Mouse (Mus musculus) cerebellum, adult 2 months (tissue): ENCODE measurements at regions not wholly inside any gene's neighbourhood (a gene's known extent, or its start where the extent isn't known, plus 50 kb on each side); places are given as distances from the start of the nearest gene placed in this dataset.

ENCODE experiments used
- DNase-seq, 2 experiments: peaks; one replicate each; pipeline ENCODE4 v3.0.0; 2021
- H3K27ac ChIP-seq: fragments of 200-500 bp; 2 replicates; pipeline ENCODE4 v1.5.1; 2012; ENCODE audit warnings: low read length, control low read depth, inconsistent platforms; ENCODE audit not compliant: insufficient read depth
- H3K27me3 ChIP-seq: fragments of 200-500 bp; 2 replicates; pipeline ENCODE4 v1.6.1; 2012; ENCODE audit warnings: inconsistent platforms, mild to moderate bottlenecking, low read length, moderate library complexity; ENCODE audit not compliant: control insufficient read depth, insufficient read depth
- H3K4me1 ChIP-seq: fragments of 200-500 bp; 2 replicates; pipeline ENCODE4 v1.6.1; 2011; ENCODE audit warnings: low read length; ENCODE audit not compliant: control insufficient read depth, insufficient read depth
- H3K4me3 ChIP-seq: fragments of 200-500 bp; replicated peaks from 2 replicates; pipeline ENCODE3; 2011; ENCODE audit warnings: mild to moderate bottlenecking, low read depth, low read length, control low read depth; ENCODE audit not compliant: insufficient read depth
- CTCF ChIP-seq: fragments of 200-500 bp; IDR thresholded peaks from 2 replicates; pipeline ENCODE4 v1.5.1; 2011; ENCODE audit warnings: low read depth, mild to moderate bottlenecking, control low read depth, low read length, moderate library complexity, borderline replicate concordance; ENCODE audit not compliant: insufficient read depth
- POLR2A ChIP-seq: fragments of 200-500 bp; IDR thresholded peaks from 2 replicates; pipeline ENCODE4 v1.6.1; 2011; ENCODE audit warnings: low read length, control low read depth, borderline replicate concordance; ENCODE audit not compliant: insufficient read depth
- WGBS: fragments of 180-500 bp; shearing (Covaris S2); methylation state at CpG from one replicate; pipeline ENCODE4 v1.1.7; 2018; 5-methylcytosine and 5-hydroxymethylcytosine counted together

DNA sequence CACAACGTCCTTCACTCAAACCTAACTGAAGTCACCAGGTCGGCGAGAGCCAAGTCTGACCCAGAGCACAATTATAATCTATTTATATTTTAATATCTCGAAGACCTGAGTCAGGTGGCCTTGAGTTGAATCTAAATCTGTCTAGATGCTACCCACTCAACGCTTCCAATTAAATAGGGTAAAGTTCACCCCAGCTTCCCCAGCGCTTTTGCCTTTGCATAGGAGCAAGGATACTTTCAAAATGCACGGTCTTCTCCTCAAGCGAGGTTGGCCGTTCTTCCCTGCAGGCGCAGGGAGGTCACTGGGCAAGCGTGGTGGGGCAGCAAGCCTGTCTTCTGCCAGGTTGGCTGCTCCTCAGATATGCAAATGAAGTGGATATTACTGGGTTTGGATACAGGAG lies 194.6 kb upstream of the Prox1 start:
- no peak overlapping the region for H3K4me3 ChIP-seq
- no peak overlapping the region for H3K27ac ChIP-seq
- 52% methylated on average over 11 of the region's 11 CpGs for WGBS
- DNase-seq, result no peak
- no peaks in the 10 kb centered on the region for H3K27me3 ChIP-seq
- TF ChIP-seq POLR2A (no peak), CTCF (no peak)
- no peaks in the 10 kb centered on the region for H3K4me1 ChIP-seq

- DNase-seq, result no peak
- H3K27ac ChIP-seq, result no peak overlapping the region
- WGBS, result 98% methylated on average over 5 of the region's 5 CpGs
- no peak for TF ChIP-seq POLR2A
- H3K27me3 ChIP-seq, result no peaks in the 10 kb centered on the region
- no peaks in the 10 kb centered on the region for H3K4me1 ChIP-seq
- no peak overlapping the region for H3K4me3 ChIP-seq
Observed at GRCm38 (mm10) chr1:190360661-190361060, 190.1 kb upstream of the Prox1 start.

DNA sequence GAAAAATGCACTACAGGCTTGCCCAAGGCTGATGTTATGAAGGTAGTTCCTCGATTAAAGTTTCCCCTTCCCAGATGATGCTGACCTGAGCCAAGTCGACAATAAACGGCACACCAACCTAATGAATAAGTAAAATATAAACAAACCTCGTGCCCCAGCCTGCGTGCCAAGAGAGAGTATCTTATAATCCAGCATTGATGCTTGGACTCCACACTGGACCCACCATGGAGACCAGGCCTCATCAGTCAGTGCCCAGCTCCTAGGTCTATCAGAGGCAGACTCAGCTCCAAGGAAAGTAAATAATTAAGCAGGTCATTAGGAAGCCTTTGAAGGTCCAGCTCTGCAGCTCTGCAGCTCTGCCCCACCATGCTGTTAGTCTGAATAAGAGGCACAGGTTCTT lies 187.3 kb upstream of the Prox1 start:
- 84% methylated on average over 5 of the region's 5 CpGs for WGBS
- DNase-seq, result no peak
- Histone ChIP-seq H3K27ac (no peak overlapping the region), H3K4me1 (no peaks in the 10 kb centered on the region), H3K27me3 (no peaks in the 10 kb centered on the region), H3K4me3 (no peak overlapping the region)
- TF ChIP-seq CTCF, result no peak
- no peak for TF ChIP-seq POLR2A

DNA sequence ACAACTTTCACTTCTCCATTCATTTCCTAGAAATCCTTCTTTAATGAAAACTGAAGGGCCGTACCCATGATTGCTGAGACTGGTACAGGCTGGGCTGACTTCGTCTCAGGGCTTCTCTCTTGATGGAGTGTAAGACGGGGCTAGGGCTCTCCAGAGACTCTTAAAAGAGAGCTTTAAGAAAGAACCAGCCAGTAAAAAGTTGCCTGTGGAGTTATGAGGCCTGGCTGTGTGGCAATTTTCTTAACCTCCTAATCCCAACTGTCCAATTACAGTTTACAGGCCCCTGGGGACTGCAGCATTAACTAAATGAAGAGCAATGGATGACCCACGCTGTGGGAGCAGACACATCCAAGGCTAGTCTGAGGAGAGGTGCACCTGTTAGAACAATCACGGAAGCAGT lies 177.1 kb upstream of the Prox1 start:
- Histone ChIP-seq H3K4me3 (no peak overlapping the region), H3K4me1 (no peaks in the 10 kb centered on the region), H3K27me3 (no peaks in the 10 kb centered on the region), H3K27ac (no peak overlapping the region)
- TF ChIP-seq CTCF (no peak), POLR2A (no peak)
- no peak for DNase-seq
- 75% methylated on average over 5 of the region's 5 CpGs for WGBS

DNA sequence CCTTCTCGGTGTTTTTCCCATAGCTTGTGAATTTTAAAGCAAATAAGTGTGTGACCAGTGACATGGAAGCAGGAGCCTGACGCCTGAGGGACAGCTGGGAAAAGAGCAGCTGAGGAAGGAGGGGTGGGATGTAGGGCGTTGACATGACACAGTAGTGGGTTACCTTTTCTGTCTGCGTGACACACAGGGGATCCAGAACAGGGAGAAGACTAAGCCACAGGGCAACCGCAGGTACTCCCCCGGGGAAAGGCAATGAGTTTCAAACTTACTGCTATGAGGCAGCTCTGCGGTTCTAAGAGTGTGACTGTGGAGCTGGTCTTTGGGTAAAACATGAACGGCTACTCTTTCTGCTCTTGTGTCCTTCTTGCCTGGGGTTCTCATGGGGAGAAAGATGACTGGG lies 170.2 kb upstream of the Prox1 start:
- TF ChIP-seq POLR2A (no peak), CTCF (no peak)
- no peak for DNase-seq
- Histone ChIP-seq H3K27me3 (no peaks in the 10 kb centered on the region), H3K27ac (no peak overlapping the region), H3K4me1 (no peaks in the 10 kb centered on the region), H3K4me3 (no peak overlapping the region)
- WGBS, result 87% methylated on average over 8 of the region's 8 CpGs

GRCm38 (mm10) chr1:190334471-190334870 lies 164.0 kb upstream of the Prox1 start:
- peaks cover 3% of the 10 kb centered on the region; the same call in 1 of the 2 replicates for H3K4me1 ChIP-seq
- no peak overlapping the region for H3K4me3 ChIP-seq
- no peak overlapping the region for H3K27ac ChIP-seq
- 20% methylated on average over 2 of the region's 2 CpGs for WGBS
- no peaks in the 10 kb centered on the region for H3K27me3 ChIP-seq
- TF ChIP-seq POLR2A (no peak), CTCF (no peak)
- DNase-seq, result no peak

- Histone ChIP-seq H3K4me3 (no peak overlapping the region), H3K27ac (no peak overlapping the region), H3K4me1 (peaks cover 3% of the 10 kb centered on the region; the same call in 1 of the 2 replicates), H3K27me3 (no peaks in the 10 kb centered on the region)
- TF ChIP-seq CTCF (no peak), POLR2A (no peak)
- DNase-seq, result peak in 1 of 2 experiments; percentile 19
- 24% methylated on average over 8 of the region's 8 CpGs for WGBS
Observed at GRCm38 (mm10) chr1:190334053-190334452, 163.5 kb upstream of the Prox1 start.

- Histone ChIP-seq H3K4me3 (no peak overlapping the region), H3K27me3 (no peaks in the 10 kb centered on the region), H3K27ac (no peak overlapping the region), H3K4me1 (peaks cover 3% of the 10 kb centered on the region; the same call in 1 of the 2 replicates)
- DNase-seq, result no peak
- 94% methylated on average over 3 of the region's 3 CpGs for WGBS
- TF ChIP-seq CTCF (no peak), POLR2A (no peak)
Observed at GRCm38 (mm10) chr1:190332001-190332400, 161.5 kb upstream of the Prox1 start.

- TF ChIP-seq CTCF (no peak), POLR2A (no peak)
- Histone ChIP-seq H3K4me1 (no peaks in the 10 kb centered on the region), H3K27ac (no peak overlapping the region), H3K27me3 (no peaks in the 10 kb centered on the region), H3K4me3 (no peak overlapping the region)
- DNase-seq, result no peak
- WGBS, result 90% methylated on average over 6 of the region's 6 CpGs
Observed at GRCm38 (mm10) chr1:190324562-190324961, 154.0 kb upstream of the Prox1 start.
